Mouse (Mus musculus): ENCODE data around the gene Gigyf1.

The Gigyf1 gene

DNA sequence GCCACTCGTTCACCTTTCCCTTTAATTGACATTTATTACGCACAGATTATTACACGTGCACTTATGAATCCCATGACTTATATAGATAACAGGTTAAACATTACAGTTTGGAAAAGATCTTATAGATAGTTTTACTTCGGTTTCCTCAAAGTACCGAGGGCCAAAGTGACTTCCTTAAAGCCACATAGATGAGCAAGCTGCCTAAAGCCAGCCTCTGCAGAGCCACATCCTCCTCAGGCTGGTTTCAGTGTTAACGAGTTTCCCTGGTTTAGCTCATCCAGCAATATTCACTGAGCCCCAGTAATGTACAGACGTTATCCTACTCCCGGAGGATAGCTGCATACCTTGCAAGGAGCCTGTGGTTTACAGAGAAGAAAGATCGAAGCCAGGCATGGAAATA, 17.0 kb downstream of the Gigyf1 start:
- no peak for DNase-seq (ENCODE audit: low spot score)

DNA sequence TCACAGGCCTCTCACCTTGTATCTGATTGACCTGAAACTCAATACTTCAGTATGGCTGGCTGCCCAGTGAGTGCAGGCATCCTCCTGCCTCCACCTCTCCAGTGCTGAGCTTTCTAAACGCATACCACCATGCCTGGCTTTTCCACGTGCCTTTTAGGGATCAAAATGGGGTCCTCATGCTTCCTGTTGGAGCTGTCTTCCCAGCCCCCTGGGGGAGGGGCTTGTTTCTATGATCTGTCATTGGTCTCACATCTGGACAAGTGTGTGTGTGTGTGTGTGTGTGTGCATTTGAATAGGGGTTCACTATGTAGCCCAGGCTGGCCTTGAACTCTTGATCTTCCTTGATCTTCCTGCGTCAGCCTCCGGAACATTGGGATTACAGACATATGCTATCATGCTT, 19.1 kb downstream of the Gigyf1 start:
- DNase-seq (ENCODE audit: low spot score) = no peak

DNA sequence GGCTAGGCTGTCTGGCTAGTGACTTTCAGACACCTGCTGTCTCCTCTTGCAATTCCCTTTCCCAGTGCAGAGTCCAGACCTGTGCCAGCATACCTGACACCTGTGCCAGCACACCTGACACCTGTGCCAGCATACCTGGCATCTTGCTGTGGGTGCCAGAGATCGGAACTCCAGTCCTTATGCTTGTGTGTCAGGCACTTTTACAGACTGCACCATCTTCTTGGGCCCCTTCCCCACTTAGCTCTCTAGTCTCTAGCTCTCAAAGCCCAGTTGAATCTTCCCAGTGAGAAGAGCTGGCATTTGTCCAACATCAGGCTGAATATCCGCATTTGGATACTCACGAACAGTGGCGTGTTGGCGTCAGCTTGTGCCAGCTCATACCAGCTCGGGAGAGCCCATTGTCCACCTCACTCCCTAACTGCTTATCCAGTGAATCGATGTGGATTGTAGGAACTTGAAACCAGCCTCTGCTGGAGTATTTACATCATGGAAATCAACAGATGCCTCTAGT, 21.0 kb downstream of the Gigyf1 start:
- no peak for DNase-seq (ENCODE audit: low spot score)

DNA sequence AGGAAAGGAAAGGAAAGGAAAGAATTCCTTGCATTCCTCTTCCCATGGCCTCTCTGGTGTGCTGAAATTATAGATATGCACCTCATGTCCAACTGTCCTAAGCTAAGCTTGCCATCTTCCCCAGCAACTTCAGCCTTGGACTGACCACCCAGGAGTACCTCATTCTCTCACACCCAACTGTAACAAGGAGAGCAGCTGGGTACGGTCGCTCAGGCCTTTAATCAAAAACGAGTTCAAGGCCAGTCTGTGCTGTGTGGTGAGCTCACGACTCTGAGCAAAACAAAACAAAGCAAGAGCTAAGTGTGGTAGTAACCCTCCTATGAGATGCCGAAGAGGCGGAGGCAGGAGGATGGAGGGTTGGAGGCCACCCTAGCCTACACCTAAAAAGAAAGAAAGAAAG, 22.6 kb downstream of the Gigyf1 start:
- no peak for DNase-seq (ENCODE audit: low spot score)

DNA sequence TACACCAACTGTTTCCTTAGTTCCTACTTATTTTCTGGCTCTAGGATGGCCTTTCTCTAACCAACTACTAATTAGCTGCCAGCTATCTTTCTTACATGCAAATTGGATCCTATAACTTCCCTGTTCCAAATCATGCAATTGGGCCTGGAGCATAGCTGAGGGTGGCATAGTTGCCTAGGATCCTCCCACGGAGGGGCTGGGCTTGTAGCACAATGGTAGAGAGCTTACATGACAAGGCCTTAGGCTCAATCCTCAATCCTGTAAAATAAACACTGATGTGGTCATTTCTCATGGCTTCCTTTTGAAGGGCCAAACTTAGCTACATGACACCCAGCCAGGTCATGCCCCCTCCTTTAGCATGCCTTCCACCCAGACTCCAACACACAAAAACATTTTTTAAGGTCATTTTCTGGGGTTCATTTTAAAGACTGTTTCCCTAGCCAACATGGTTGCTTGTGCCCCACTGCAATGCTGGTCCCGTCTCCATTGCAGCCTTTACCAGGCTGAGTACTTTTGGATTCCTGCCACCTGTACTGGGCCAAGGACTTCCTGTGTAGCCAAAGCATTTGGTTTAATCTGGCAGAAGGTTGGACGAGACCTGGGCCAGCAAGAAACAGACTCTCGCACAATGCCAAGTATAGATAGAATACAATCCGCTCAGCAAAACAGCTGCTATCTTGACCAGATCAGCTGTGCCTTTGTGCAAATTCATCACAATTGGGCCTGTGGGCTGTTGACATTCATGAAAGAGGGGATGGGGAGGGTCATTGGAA, 23.6 kb downstream of the Gigyf1 start:
- DNase-seq (ENCODE audit: low spot score) = no peak

DNA sequence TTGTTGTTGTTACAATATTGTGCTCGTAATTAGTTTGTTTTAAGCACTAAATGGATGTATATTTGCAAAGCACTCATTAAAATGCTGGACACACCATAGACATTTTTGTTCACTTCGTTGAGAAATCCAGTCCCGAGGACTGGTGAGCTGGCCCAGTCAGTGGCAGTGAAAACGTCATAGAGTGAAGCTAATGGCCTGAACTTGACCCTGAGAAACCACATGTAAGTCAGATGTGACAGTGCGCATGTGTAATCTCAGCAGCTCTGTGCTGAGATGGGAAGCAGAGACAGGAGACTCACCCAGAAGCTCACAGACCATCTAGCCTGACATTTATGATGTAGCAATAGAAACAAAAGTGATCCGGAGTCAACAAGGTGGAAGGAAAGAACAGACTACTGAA, 26.6 kb downstream of the Gigyf1 start:
- DNase-seq (ENCODE audit: low spot score) = no peak

DNA sequence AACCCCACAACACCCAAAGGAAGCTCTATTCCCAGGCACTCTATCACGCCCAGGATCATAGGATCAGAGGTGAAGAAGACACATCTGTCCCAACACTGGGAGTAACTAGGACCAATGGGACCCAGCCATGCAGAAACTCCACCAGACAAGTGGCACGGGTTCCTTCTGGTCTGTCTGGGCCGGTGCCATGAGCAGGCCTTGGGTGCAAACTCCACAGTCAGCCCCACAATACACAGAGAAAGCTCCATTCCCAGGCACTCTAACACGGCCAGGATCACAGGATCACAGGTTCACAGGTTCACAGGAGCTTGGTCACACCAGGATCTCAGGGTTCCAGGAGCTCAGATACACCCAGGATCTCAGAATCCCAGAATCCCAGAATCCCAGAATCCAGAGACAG, 27.2 kb downstream of the Gigyf1 start:
- DNase-seq (ENCODE audit: low spot score) = no peak

DNA sequence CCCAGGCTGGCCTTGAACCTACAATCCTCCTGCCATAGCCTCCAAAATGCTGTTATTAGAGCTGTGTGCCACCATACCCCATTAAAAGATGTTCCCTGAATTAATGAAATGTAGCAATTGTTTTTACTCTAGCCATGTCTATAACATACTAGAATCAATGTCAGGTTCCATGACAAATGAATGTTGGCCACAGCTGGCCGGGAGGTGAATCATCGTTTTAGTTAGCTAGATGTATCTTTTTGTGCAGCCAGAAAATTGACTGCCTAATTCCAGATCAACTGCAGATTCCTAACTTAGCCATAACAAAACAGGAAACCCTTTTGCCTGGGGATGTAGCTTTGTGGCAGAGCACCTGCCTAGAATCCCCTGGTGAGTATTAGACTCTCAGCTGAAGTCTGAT, 31.5 kb downstream of the Gigyf1 start:
- DNase-seq (ENCODE audit: low spot score) = no peak

DNA sequence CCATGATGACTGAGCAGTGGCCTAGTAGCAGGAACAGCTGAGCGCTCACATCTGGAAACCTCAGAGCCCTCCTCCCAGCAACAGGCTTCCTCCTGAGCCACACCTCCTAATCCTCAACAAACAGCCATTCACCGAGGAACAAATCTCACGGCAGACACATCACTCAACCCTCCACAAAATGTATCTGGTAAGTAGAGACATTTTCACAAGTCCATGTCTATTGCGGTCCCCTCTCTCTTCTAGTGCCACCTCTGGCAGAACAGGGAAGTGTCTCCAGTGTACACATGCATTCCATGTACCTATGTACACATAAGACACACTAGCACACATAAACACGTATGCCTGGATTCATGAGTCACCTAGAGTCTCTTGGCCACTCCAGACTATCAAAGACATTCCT, 32.8 kb downstream of the Gigyf1 start:
- DNase-seq (ENCODE audit: low spot score) = no peak

DNA sequence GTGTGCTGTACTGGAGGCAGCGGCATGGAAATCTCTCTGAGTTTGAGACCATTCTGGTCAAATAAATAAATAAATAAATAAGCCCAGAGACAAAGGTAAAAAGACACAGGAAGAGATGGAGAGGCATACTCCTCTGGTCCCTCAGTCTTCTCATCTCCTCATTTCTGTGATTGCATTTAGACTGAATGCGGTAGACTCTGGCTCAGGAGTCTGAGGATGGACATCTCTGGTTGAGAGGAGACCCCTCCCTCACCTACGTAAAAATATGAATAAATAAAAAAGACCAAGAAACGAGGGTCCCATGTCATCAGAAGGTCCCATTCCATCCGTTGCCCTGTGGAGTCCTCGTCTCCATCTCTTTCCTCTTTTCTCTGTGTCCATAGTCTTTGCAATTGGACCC, 34.7 kb downstream of the Gigyf1 start:
- DNase-seq (ENCODE audit: low spot score) = no peak

DNA sequence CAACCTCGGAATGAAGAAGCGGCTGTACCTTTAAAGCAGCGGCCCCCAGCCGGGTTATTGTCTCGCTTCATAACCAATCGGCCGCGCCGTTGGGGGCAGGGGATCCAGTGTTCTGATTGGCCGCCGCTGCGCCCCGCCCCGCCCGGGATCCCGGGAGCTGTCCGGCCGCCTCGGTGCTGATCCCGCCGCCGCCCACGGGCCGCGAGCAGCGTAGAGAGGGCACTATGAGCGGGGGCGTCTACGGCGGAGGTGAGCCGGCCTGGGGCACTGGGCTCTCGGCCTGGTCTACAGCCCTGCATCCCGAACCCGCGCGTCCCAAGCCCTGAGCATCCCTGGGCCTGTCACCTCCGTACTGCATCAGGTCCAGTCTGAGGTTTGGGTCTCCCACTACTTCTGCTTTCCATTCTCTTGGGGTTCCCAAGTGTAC, 35.1 kb downstream of the Gigyf1 start, which contains the start of gene Actl6b:
Gene Actl6b, plus strand, starts transcription at position 107 of the 427 bp plus-strand sequence.
- DNase-seq (ENCODE audit: low spot score) = peak; percentile 67

DNA sequence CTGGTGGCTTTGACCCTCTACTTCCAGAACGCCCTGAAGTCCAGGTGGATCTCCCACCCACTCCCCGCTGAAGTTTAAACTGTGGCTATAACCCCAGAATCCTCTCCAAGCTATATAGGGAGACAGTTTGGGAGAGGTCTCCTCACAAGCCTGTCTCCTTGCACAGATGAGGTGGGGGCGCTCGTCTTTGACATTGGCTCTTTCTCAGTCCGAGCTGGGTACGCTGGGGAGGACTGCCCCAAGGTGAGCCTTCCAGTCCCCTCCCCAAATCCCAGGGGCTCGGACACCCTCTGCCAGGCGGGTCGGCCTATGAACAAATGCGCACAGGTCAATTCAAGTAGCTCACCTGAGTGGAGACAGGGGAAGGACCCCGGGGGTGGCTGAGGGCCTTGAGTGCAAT, 35.5 kb downstream of the Gigyf1 start:
- no peak for DNase-seq (ENCODE audit: low spot score)

DNA sequence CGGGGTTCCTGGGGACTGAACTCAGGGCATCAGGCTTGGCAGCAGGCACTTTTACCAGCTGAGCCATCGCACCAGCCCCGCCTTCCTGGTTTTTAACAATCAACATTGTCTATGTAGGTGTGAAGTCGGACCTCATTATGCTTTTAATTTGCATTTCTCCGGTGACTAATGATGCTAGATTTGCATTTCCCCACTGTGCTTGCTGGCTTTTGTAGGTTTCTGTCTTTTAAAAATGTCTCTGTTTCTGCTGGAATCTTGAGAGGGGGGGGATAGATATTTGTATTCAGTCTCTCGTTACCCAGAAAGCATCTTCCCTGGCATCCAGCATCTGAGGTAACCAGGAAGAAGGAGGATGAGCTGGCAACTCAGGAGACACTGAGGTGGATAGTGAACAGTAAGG, 43.2 kb downstream of the Gigyf1 start:
- DNase-seq (ENCODE audit: low spot score) = no peak

DNA sequence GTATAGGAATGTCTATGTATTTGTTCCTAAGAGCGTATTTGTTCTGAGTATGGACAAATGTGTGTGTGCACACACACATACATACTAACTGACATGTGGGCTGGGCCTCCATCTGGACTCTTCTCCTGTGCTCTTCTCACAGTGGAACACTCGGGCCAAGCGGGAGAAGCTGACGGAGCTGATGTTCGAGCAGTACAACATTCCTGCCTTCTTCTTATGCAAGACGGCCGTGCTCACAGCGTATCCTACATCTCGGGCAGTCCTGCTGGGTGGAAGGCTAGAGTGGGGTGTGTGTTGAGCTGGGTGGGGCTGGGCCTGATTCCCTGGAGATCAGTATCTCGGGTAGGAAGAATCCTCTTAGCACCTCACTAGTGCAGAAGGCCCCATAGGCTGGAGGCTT, 44.6 kb downstream of the Gigyf1 start:
- no peak for DNase-seq (ENCODE audit: low spot score)

DNA sequence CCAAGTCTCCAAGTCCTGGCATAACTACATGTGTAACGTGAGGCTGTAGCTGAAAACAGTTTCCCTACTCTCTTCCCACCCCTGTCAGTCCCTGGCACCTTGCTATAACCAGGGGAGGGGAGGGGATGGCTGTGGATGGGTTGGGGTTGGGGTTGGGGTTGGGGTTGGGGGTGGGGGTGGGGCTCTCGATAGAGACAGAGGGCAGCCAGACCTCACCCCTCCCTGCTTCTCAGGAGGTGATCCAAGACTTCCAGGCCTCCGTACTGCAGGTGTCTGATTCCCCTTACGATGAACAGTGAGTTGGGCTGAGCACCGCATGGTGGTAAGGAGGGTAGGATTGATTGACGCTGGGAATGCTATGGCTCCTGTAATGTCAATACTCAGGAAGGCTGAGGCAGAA, 47.4 kb downstream of the Gigyf1 start:
- DNase-seq (ENCODE audit: low spot score) = no peak

DNA sequence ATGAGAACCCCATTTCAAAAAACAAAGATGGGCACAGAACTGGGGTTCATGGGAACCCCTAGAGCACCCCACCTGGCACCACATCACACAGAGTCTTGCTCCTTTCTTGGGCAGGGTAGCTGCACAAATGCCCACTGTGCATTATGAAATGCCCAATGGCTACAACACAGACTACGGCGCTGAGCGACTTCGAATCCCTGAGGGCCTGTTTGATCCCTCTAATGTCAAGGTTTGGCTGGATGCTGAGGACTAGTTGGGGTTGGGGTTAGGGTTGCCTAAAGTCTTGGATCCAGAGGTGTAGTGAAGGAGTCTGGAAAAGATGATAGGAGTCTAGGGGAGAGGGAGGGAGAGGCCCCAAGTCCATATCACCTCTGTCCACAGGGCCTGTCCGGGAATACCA, 48.1 kb downstream of the Gigyf1 start:
- DNase-seq (ENCODE audit: low spot score) = no peak

DNA sequence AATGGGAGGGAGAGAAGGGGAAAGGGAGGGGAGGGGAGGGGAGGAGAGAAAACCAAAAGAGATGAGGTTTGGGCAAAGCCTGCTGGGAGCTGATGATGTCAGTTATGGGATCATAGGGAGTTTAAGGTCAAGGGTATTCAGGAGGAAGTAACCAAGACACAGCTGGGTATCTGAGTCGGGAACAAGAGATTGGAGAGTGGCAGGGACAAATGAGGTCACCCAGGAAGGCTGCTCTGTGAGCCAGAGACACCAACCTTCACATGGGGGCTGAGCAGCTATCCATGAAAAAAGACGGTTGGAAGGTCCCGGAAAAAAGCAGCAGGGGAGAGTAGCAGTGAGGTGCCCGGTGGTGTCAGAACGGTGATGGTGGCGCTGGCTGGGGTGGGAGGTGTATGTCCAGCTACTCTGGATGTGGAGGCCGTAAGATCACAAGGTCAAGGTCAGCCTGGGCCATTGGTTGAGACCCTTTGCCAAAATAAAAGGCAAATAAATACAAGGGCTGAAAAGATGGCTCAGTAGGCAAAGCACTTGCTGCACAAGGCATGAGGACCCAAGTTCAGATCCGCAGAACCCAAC, 50.0 kb downstream of the Gigyf1 start:
- no peak for DNase-seq (ENCODE audit: low spot score)

DNA sequence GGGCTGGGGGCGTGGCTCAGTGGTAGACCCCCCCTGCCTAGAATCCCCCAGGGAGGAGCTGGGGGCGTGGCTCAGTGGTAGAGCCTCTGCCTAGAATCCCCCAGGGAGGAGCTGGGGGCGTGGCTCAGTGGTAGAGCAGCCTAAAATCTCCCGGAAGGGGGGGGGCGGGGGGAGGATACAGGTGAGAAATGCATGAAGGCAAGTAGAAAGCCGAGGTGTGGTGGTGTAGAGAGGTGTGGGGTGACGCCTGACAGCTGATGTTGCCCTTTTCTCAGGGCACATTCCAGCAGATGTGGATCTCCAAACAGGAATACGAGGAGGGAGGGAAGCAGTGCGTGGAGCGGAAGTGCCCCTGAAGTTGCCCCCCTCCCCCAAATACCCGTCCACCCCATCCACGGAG, 50.7 kb downstream of the Gigyf1 start:
- no peak for DNase-seq (ENCODE audit: low spot score)

DNA sequence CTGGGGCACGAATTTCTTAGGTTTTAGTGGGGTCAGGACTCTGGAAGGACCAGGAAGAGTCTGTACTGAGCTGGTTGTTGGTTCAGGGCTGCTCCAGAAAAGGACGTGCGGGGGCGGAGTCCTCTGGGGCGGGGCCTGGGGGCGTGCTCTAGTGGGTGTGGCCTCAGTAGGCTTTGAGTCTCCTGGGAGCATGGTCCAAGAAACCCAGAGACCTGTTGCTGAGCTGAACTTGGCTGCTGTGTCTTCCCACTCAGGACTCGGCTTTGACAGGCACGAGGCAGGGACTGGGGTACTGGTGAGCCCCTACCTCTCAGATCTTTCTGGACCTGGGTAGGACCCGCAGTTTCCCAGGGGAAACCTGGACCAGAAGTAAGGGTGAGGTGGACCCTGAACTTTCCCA, 51.3 kb downstream of the Gigyf1 start, which contains the start of gene Tfr2:
Gene Tfr2, plus strand, starts transcription at position 176 of the 400 bp plus-strand sequence.
- peak; percentile 61 for DNase-seq (ENCODE audit: low spot score)

DNA sequence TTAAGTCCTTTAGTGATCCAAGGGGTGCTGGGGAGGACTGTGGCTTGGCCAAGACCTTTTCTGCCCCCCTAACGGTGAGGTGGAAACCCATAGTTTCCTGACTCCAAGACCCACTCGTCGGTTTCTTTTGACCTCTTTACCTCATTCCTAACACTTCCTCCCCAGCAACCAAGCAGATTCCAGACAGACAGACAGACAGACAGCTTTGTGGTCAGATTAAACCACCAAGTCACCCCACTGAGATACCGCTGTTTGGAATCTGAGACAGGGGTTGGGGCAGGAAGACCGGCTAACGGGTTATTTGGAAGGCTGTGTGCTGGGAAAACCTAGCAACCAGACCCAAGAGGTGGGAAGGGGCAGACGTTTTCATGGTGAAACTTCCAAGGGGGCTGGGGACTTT, 51.8 kb downstream of the Gigyf1 start:
- DNase-seq (ENCODE audit: low spot score) = no peak

DNA sequence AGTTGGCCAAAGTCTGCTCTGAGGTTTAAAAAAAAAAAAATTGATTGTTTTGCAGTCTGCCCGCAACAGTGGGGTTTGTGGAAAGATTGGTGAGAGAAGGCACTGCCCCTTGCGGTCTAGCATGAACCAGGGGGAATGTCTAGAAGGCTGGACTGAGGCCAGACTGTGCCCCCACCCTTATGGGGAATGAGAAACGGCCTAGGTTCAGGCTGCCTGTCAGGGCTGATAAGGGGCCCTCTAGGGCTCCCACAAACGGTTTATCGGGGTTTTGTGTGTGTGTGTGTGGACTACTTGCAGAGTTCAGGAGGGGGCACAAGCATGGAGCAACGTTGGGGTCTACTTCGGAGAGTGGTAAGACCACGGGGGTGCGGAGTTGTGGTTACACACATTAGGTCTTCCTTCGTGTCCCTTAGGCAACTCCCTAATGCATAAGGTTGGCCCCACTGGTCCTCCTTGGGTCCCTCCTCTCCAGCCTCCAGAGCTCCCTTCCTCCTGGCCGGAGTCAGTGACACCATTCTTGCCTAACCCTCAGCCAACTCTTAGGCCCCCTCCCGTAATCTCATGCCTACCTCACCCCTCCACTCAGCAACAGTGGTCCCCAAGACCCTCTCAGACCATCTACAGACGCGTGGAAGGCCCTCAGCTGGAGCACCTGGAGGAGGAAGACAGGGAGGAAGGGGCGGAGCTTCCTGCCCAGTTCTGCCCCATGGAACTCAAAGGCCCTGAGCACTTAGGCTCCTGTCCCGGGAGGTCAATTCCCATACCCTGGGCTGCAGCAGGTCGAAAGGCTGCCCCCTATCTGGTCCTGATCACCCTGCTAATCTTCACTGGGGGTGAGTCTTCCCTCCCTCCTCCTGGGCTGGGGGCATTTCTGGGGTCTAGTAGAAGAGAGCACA, 52.6 kb downstream of the Gigyf1 start:
- DNase-seq (ENCODE audit: low spot score) = no peak

DNA sequence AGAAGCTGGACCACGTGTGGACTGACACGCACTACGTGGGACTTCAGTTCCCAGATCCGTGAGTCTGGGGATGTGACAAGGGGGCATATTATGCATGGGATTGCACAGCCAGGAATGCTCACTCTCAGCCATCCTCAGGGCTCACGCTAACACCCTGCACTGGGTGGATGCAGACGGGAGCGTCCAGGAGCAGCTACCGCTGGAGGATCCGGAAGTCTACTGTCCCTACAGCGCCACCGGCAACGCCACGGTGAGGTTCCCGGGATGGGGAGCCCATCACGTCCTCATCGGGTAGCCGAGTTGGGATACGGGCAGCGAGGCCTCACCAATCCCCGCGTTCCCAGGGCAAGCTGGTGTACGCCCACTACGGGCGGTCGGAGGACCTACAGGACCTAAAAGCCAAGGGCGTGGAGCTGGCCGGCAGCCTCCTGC, 56.1 kb downstream of the Gigyf1 start:
- peak; percentile 43 for DNase-seq (ENCODE audit: low spot score)
